In the genomic region with DNA sequence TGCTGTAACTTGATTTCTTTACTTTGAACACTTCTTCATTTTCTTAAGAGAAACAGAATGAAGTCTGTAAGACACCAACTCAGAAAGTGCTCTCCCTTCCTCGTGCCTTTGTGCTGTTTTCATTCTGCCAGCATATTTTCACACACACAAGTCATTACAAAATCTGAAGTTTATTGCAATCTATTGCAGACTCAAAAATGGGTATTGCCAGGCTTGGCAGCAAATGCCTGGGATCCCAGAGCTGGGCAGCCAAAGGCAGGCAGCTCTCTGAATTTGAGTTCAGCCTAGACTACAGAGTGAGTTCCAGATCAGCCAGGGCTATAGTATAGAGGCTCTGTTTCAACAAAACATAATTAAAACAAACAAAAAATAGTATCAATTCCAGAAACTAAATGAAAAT, we compare ENCODE assay signal across 9 mouse cellular contexts. TPM values are rescaled to one million over a fixed set of nuclear protein-coding genes. Genes with fewer than 3 reads are reported as not detected.
DNase-seq lines count a peak whose midpoint lies in the region; ATAC-seq lines count a peak whose summit lies in the region.
"Had no signal": no experiment of that assay in that cellular context is flagged by ENCODE, and none has a peak within 500 bp of the region (broad histone marks: within the 10 kb centered on the region; RNA-seq: fewer than 3 reads in every experiment).

No protein-coding gene starts in this region.

- peak overlapping the region; percentile 74 for H3K4me2 ChIP-seq in forebrain, embryonic 15.5 days (replicated peaks)
- peak overlapping the region; percentile 89 for H3K4me2 ChIP-seq in liver, embryonic 13.5 days

- peak overlapping the region; percentile 23 for H3K9ac ChIP-seq in forebrain, embryonic 15.5 days (replicated peaks)
- H3K9ac ChIP-seq in liver, embryonic 13.5 days, result peak overlapping the region; percentile 97

- 47% methylated on average over 1 of the region's 1 CpGs for WGBS in forebrain, embryonic 15.5 days
- WGBS in liver, embryonic 13.5 days (ENCODE audit: insufficient replicate concordance), result 51% methylated on average over 1 of the region's 1 CpGs

- H3K4me1 ChIP-seq in forebrain, embryonic 15.5 days, result peaks cover 33% of the 10 kb centered on the region
- peaks cover 34% of the 10 kb centered on the region for H3K4me1 ChIP-seq in liver, embryonic 13.5 days (replicated peaks)

- H3K36me3 ChIP-seq in forebrain, embryonic 15.5 days, result peaks cover 20% of the 10 kb centered on the region
- peaks cover 39% of the 10 kb centered on the region for H3K36me3 ChIP-seq in liver, embryonic 13.5 days

- DNase-seq in adrenal gland, postnatal 10 days, result peak; percentile 48
- DNase-seq in adrenal gland, postnatal 4 days (ENCODE audit: low spot score in 2 of 2), result no peak
- DNase-seq in 3T3-L1 (ENCODE audit: low read depth, low spot score), result peak; percentile 12
- no peak for DNase-seq in liver, embryonic 13.5 days
- no peak for DNase-seq in right cerebral cortex, postnatal 10 days (ENCODE audit: low spot score in 2 of 2)
- DNase-seq in left cerebral cortex, postnatal 25 days (ENCODE audit: low spot score in 2 of 2), result no peak
- no peak for DNase-seq in embryo, embryonic 9.5 days (ENCODE audit: extremely low spot score)
- DNase-seq: right cerebral cortex, postnatal 4 days had no signal

- H3K4me3 ChIP-seq in forebrain, embryonic 15.5 days, result peak overlapping the region; percentile 97
- peak overlapping the region; percentile 99 for H3K4me3 ChIP-seq in liver, embryonic 13.5 days (replicated peaks)

- ATAC-seq in forebrain, embryonic 15.5 days (replicated peaks), result no peak
- ATAC-seq in liver, embryonic 13.5 days (ENCODE audit: low read depth), result no peak

- intact Hi-C loops in left cerebral cortex, postnatal 25 days (cut with DNase I), result no loop called here

- H3K9me3 ChIP-seq in forebrain, embryonic 15.5 days, result no peaks in the 10 kb centered on the region
- no peaks in the 10 kb centered on the region for H3K9me3 ChIP-seq in liver, embryonic 13.5 days (replicated peaks)

- no peaks in the 10 kb centered on the region for H3K27me3 ChIP-seq in forebrain, embryonic 15.5 days
- peaks cover 3% of the 10 kb centered on the region; the same call in 1 of the 2 replicates for H3K27me3 ChIP-seq in liver, embryonic 13.5 days

- H3K27ac ChIP-seq in forebrain, embryonic 15.5 days (replicated peaks), result no peak overlapping the region
- H3K27ac ChIP-seq in liver, embryonic 13.5 days, result no peak overlapping the region; the same call in 1 of the 2 replicates

RNA-seq across cellular contexts. Expression of a gene that starts 1.7 kb away (rescaled TPM):
- total RNA-seq in adrenal gland, postnatal 10 days (2021), result 10 to 100 TPM; 35.3 to 55.6 TPM
- total RNA-seq in adrenal gland, postnatal 4 days (2021), result 10 to 100 TPM; 78.9 to 82.0 TPM
- 79.5 and 86.3 TPM in 2 replicates for polyA plus RNA-seq in forebrain, embryonic 15.5 days (2015; fragmentation: Nextera tagmentation; extraction: Ambion mirVana)
- polyA plus RNA-seq in liver, embryonic 13.5 days (2015; fragmentation: Nextera tagmentation; extraction: Ambion mirVana), result 15.8 and 19.0 TPM in 2 replicates
- 10 to 100 TPM; 45.1 to 57.4 TPM for total RNA-seq in left cerebral cortex, postnatal 25 days (2021)

RNA-seq across cellular contexts. Expression of a gene that starts 31.5 kb away (rescaled TPM):
- total RNA-seq in adrenal gland, postnatal 10 days (2021), result 10 to 100 TPM; 30.1 to 30.2 TPM
- 10 to 100 TPM; 37.6 to 43.6 TPM for total RNA-seq in adrenal gland, postnatal 4 days (2021)
- 33.7 and 36.0 TPM in 2 replicates for polyA plus RNA-seq in forebrain, embryonic 15.5 days (2015; fragmentation: Nextera tagmentation; extraction: Ambion mirVana)
- polyA plus RNA-seq in liver, embryonic 13.5 days (2015; fragmentation: Nextera tagmentation; extraction: Ambion mirVana), result 13.0 and 17.5 TPM in 2 replicates
- 100 to 1,000 TPM; 329 to 335 TPM for total RNA-seq in left cerebral cortex, postnatal 25 days (2021)

RNA-seq across cellular contexts. Expression of a gene that starts 52.3 kb away (rescaled TPM):
- total RNA-seq in adrenal gland, postnatal 10 days (2021), result under 1 TPM; 0.12 to 0.15 TPM
- total RNA-seq in adrenal gland, postnatal 4 days (2021), result under 1 TPM; 0.31 to 0.40 TPM
- 0.60 and 0.89 TPM in 2 replicates for polyA plus RNA-seq in forebrain, embryonic 15.5 days (2015; fragmentation: Nextera tagmentation; extraction: Ambion mirVana)
- polyA plus RNA-seq in liver, embryonic 13.5 days (2015; fragmentation: Nextera tagmentation; extraction: Ambion mirVana), result not detected in 2 replicates
- total RNA-seq in left cerebral cortex, postnatal 25 days (2021), result under 1 TPM; 0.69 to 0.89 TPM

Comparison
In these comparisons a context has a peak if more than half of its experiments do, and no peak if none do; other contexts are left out.
1. DNase-seq: peak in adrenal gland, postnatal 10 days (single experiment) and 3T3-L1 (single experiment); none in adrenal gland, postnatal 4 days (0 of 2), liver, embryonic 13.5 days (single experiment), right cerebral cortex, postnatal 10 days (0 of 2), left cerebral cortex, postnatal 25 days (0 of 2) and embryo, embryonic 9.5 days (single experiment).
2. RNA of a gene that starts 31.5 kb away (total RNA-seq): 329 to 335 TPM in left cerebral cortex, postnatal 25 days; 37.6 to 43.6 TPM in adrenal gland, postnatal 4 days and 30.1 to 30.2 TPM in adrenal gland, postnatal 10 days; every median in the first group is over 4 times any median in the second.